Mouse (Mus musculus) forebrain, embryonic 14.5 days (tissue): Measurements from ENCODE around the gene Tmtc4. TPM values are rescaled to one million over a fixed set of nuclear protein-coding genes. Genes with fewer than 3 reads are reported as not detected.

Experiments
- ATAC-seq: fragments of 200-750 bp; cut with Nextera tagmentation; 2 replicates; pipeline ENCODE4 v1.8.0; 2017; ENCODE audit warnings: mild to moderate bottlenecking, moderate library complexity
- DNase-seq: peaks from one replicate; pipeline ENCODE4 v3.0.0-alpha.2; 2015; ENCODE audit warnings: low spot score
- H3K27ac ChIP-seq: fragments of 300-500 bp; sonication (generic); 2 replicates; pipeline ENCODE4 v1.5.1; 2014; ENCODE audit warnings: low read depth, mild to moderate bottlenecking, control low read depth, low read length, moderate library complexity
- H3K27me3 ChIP-seq: fragments of 300-500 bp; sonication (generic); replicated peaks from 2 replicates; pipeline ENCODE4 v1.6.1; 2014; ENCODE audit warnings: low read length, control low read depth, mixed read lengths; ENCODE audit not compliant: control insufficient read depth, insufficient read depth
- H3K36me3 ChIP-seq: fragments of 300-500 bp; sonication (generic); 2 replicates; pipeline ENCODE4 v1.6.1; 2014; ENCODE audit warnings: low read length, control low read depth; ENCODE audit not compliant: control insufficient read depth, insufficient read depth
- H3K4me1 ChIP-seq: fragments of 300-500 bp; sonication (generic); 2 replicates; pipeline ENCODE4 v1.6.1; 2014; ENCODE audit warnings: antibody characterized with exemption, low read length, control low read depth; ENCODE audit not compliant: control insufficient read depth, insufficient read depth
- H3K4me2 ChIP-seq: fragments of 300-500 bp; sonication (generic); 2 replicates; pipeline ENCODE4 v1.6.1; 2014; ENCODE audit warnings: mild to moderate bottlenecking, control low read depth, low read length
- H3K4me3 ChIP-seq: fragments of 300-500 bp; sonication (generic); 2 replicates; pipeline ENCODE4 v1.5.1; 2014; ENCODE audit warnings: low read depth, low read length, control low read depth
- H3K9ac ChIP-seq: fragments of 300-500 bp; sonication (generic); 2 replicates; pipeline ENCODE4 v1.6.1; 2014; ENCODE audit warnings: mild to moderate bottlenecking, low read length, control low read depth, moderate library complexity
- H3K9me3 ChIP-seq: fragments of 300-500 bp; sonication (generic); replicated peaks from 2 replicates; pipeline ENCODE4 v1.6.1; 2016; ENCODE audit warnings: low read length, control low read depth, mixed read lengths; ENCODE audit not compliant: control insufficient read depth
- WGBS: fragments of 180-500 bp; shearing (Covaris S2); extraction: QIAGEN DNeasy Blood & Tissue Kit; methylation state at CpG from one replicate; pipeline ENCODE4 v1.1.7; 2014; 5-methylcytosine and 5-hydroxymethylcytosine counted together
- polyA plus RNA-seq: library from polyadenylated mRNA; unstranded; fragments of >200 nt; fragmentation: Nextera tagmentation; extraction: Ambion mirVana; gene quantifications from 2 replicates; pipeline ENCODE4 v1.2.1, GENCODE M21; 2014

Tmtc4 gene
- 41.5 and 41.8 TPM in 2 replicates for polyA plus RNA-seq

GRCm38 (mm10) chr14:122983226-122984215 is at the start of gene Tmtc4:
Gene Tmtc4 (minus strand): TSS chr14:122984035.
- peak; percentile 98 for DNase-seq
- Histone ChIP-seq H3K4me3 (peak within 1 kb of the TSS; percentile 82), H3K9ac (peak within 1 kb of the TSS; percentile 85), H3K9me3 (no peaks in the 10 kb centered on the region), H3K4me2 (peak within 1 kb of the TSS; percentile 81), H3K4me1 (peaks cover 18% of the 10 kb centered on the region), H3K36me3 (no peaks in the 10 kb centered on the region), H3K27me3 (no peaks in the 10 kb centered on the region), H3K27ac (peak within 1 kb of the TSS; percentile 92)
- under 1% methylated on average over 45 of the region's 54 CpGs for WGBS
- ATAC-seq, result peak; percentile 99

DNA sequence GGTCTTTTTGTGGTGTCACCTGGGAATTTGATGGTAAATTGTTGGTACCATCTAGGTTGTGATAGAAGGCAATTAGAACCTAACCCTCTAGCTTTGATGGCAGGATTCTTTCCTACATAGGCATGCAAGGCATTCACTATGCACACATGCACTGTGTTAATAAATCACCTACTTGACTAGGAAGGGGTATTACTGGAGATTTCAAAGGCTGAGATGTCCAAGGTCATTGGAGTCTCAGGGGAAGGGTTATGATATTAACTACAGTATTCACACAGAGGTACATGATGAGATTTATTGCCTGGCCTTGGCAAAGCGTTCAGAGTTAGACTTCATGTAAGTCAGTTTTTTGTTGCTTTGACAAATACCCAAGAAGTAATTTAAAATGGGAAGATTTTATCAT is 48.6 kb upstream of the Tmtc4 start:
- H3K27me3 ChIP-seq, result no peaks in the 10 kb centered on the region
- no peaks in the 10 kb centered on the region for H3K9me3 ChIP-seq
- H3K9ac ChIP-seq, result no peak overlapping the region
- H3K4me2 ChIP-seq, result no peak overlapping the region
- H3K27ac ChIP-seq, result no peak overlapping the region
- WGBS, result 94% methylated on average over 1 of the region's 1 CpGs
- DNase-seq (no peak), ATAC-seq (no peak)
- H3K4me1 ChIP-seq, result no peaks in the 10 kb centered on the region
- no peak overlapping the region for H3K4me3 ChIP-seq
- no peaks in the 10 kb centered on the region for H3K36me3 ChIP-seq

DNA sequence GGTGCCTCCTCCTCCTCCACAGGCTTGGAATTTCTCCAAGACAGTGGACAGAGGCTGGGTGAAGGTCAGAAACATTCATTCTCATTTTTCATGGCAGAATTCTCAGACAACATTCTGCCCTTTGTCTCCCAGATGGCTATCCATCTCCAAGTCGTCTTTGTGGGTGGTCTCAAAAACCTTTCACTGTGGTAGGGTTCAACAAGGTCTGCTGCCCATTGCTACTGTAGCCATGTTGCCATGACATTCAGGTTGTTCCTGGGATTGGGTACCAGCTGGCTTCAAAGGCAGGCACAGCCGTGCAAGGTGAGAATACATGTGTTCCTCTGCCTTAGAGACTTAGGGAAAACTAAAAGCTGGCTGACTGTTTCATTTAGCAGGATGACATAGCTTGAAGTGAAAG is 44.0 kb upstream of the Tmtc4 start:
- H3K36me3 ChIP-seq, result no peaks in the 10 kb centered on the region
- no peak overlapping the region for H3K4me2 ChIP-seq
- no peaks in the 10 kb centered on the region for H3K9me3 ChIP-seq
- ATAC-seq (no peak), DNase-seq (no peak)
- 80% methylated on average over 2 of the region's 2 CpGs for WGBS
- H3K4me3 ChIP-seq, result no peak overlapping the region
- no peaks in the 10 kb centered on the region for H3K27me3 ChIP-seq
- H3K4me1 ChIP-seq, result no peaks in the 10 kb centered on the region
- H3K9ac ChIP-seq, result no peak overlapping the region
- H3K27ac ChIP-seq, result no peak overlapping the region

DNA sequence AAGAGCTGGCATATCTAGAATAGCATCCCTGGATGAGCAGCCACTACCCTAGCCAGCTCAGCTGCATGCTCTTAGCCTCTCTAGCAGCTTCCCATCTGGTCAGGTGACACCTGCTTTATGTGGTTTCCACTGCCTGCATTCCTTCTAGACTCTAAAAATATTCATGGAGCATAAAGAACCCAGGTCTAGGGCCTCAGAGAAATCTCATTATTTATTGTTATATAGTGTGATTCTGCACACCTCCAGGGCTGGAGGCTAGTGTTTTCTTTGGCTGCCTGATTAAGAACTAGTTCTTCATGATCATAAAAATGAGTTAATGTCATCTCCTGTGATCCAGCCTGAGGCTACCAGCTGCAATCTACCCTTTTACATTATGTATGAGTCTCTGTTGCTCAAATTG is 39.1 kb upstream of the Tmtc4 start:
- no peaks in the 10 kb centered on the region for H3K27me3 ChIP-seq
- DNase-seq (no peak), ATAC-seq (no peak)
- no peaks in the 10 kb centered on the region for H3K36me3 ChIP-seq
- no peaks in the 10 kb centered on the region for H3K9me3 ChIP-seq
- no peak overlapping the region for H3K9ac ChIP-seq
- no peak overlapping the region for H3K4me3 ChIP-seq
- H3K4me1 ChIP-seq, result no peaks in the 10 kb centered on the region
- no peak overlapping the region for H3K4me2 ChIP-seq
- no peak overlapping the region for H3K27ac ChIP-seq

DNA sequence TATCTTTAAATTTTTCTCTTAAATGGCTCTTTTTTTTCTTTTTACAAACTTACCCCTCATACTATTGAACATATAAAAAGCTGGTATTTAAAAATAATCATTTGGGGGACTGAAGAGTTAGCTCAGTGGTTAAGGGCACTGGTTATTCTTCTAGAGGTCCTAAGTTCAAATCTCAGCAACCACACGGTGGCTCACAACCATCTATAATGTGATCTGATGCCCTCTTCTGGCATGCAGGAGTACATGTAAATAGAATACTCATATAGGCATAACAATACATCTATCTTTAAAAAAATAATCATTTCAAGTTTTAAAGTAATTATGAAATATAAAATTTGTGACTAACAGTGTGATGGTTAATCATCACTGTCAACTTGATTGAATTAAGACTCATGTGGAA is 32.5 kb upstream of the Tmtc4 start:
- no peaks in the 10 kb centered on the region for H3K4me1 ChIP-seq
- H3K27ac ChIP-seq, result no peak overlapping the region
- no peaks in the 10 kb centered on the region for H3K27me3 ChIP-seq
- no peak for ATAC-seq
- H3K36me3 ChIP-seq, result no peaks in the 10 kb centered on the region
- H3K4me2 ChIP-seq, result no peak overlapping the region
- H3K9ac ChIP-seq, result no peak overlapping the region
- 86% methylated on average over 1 of the region's 1 CpGs for WGBS
- H3K4me3 ChIP-seq, result no peak overlapping the region
- no peak for DNase-seq
- H3K9me3 ChIP-seq, result no peaks in the 10 kb centered on the region

DNA sequence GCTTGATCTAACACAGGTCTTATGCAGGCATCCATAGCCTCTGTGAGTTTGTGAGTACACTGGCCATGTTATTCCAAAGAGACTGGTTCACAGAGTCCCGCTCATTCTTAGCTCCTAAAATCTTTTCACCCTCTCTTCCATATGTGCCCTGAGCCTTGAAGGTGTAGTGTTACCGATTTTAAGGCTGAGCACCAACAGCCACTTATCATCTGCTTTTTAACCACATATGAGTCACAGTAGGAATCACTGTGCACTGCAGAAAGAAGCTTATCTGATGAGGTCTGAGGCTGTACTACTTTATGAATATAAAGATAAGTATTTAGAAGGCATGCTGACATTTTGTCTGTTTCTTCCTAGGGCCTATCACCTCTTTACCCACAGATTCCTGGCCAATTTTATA is 31.9 kb upstream of the Tmtc4 start:
- Histone ChIP-seq H3K4me3 (no peak overlapping the region), H3K27me3 (no peaks in the 10 kb centered on the region), H3K4me2 (no peak overlapping the region), H3K27ac (no peak overlapping the region), H3K9me3 (no peaks in the 10 kb centered on the region), H3K4me1 (no peaks in the 10 kb centered on the region), H3K9ac (no peak overlapping the region), H3K36me3 (no peaks in the 10 kb centered on the region)
- DNase-seq (no peak), ATAC-seq (no peak)
- 90% methylated on average over 2 of the region's 2 CpGs for WGBS

DNA sequence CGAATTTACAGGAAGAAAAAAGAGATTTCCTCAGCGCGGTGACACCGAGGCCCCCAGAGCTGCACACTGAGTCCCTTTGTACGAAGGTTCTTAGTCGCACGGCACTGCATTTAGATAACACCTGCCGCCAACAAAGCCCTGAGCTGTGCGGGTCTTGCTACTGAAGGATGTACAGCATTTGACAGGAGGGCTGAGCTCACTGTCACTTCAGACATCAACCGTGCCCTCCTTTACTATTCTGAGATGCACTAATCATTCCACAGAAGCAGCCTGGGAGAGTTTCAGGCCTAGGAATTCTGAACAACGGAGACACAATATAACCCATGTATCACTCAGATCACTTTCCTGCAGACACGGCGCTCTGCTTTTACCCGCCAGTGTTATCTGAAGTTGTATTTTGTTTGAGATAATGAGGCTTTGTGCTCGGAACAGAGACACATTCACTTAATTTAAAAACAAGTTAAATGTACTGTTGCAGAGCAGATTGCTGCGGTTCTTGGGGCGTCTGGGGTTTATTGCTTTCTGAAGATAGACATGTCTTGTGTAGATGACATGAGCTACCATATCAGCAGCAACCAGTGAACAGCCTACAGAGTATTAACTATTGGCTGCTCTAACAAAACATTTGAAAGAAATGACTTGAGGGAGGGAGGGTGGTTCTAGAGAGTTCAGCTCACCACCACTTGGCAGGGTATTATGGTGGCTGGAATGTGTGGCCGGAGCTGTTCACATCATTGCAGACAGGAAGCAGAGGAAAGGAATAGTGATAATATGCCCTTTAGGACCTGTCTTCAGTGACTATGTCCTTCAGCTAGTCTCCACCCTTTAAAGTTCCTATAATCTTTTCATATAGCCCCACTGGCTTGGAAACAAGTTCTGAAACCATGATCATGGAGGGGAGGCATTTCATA is 25.5 kb upstream of the Tmtc4 start:
- Histone ChIP-seq H3K27ac (no peak overlapping the region), H3K4me1 (peaks cover 4% of the 10 kb centered on the region; the same call in 1 of the 2 replicates), H3K4me3 (no peak overlapping the region), H3K4me2 (no peak overlapping the region), H3K36me3 (no peaks in the 10 kb centered on the region), H3K9me3 (no peaks in the 10 kb centered on the region), H3K9ac (no peak overlapping the region), H3K27me3 (no peaks in the 10 kb centered on the region)
- 47% methylated on average over 18 of the region's 18 CpGs for WGBS
- peak; percentile 90 for ATAC-seq
- DNase-seq, result peak; percentile 49

DNA sequence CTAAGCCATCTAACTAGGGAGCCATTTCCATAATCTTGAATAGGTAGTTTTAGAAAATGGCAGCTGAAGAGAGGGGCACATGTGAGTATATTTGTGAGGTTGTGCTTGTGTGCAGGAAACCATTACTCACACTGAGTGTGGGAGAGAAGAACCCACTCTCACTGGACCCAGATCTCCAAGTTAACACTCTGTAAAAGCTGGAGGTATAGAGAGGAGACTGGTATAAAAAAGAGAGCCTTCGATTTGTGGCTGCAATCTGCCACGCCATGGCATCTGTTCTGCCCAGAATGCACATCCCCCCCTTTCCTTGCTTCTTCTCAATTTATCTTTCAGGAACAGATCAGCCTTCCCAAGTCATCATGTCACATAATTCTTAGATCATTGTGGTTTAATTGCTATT is 24.8 kb upstream of the Tmtc4 start:
- Histone ChIP-seq H3K9ac (no peak overlapping the region), H3K4me1 (peaks cover 4% of the 10 kb centered on the region; the same call in 1 of the 2 replicates), H3K36me3 (no peaks in the 10 kb centered on the region), H3K27me3 (no peaks in the 10 kb centered on the region), H3K9me3 (no peaks in the 10 kb centered on the region), H3K4me2 (no peak overlapping the region), H3K4me3 (no peak overlapping the region), H3K27ac (0 out of 2 replicates have a peak overlapping the region, but pooled peaks have one; percentile 4)
- ATAC-seq, result peak; percentile 76
- 43% methylated on average over 2 of the region's 2 CpGs for WGBS
- DNase-seq, result peak; percentile 4
